ENCODE assay signal across 11 mouse cellular contexts in the genomic region with DNA sequence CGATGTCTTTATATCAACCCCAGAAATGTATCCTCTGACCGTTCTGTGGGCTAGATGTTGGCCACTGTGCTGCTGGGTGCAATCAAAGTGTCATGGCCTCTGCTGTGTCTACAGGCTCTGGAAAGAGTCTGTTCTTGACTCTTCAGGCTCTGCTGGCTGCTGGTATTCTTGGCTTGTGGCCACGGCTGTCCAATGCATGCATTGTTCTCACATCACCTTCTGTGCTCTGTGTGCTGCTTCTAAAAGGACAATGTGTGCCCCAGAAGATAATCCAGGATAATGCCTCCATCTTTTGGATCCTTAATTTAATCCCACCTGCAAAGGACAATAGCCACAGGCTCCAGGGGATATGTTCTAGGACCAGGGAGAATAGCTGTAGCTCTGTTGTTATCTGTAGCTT.
DNase-seq lines count a peak whose midpoint lies in the region; ATAC-seq and TF ChIP-seq lines count a peak whose summit lies in the region.
"Had no signal": no experiment of that assay in that cellular context is flagged by ENCODE, and none has a peak within 500 bp of the region (broad histone marks: within the 10 kb centered on the region; RNA-seq: fewer than 3 reads in every experiment).

No protein-coding gene starts in this region.

- no peak for TF ChIP-seq CTCF in heart, adult 2 months (IDR thresholded peaks at IDR 0.05)
- TF ChIP-seq CTCF in hindbrain, postnatal 0 days (IDR thresholded peaks at IDR 0.05; ENCODE audit: low read depth) = no peak
- no peak for TF ChIP-seq CTCF in liver, postnatal 0 days (IDR thresholded peaks at IDR 0.05; ENCODE audit: low read depth)

- WGBS in kidney, embryonic 15.5 days = 73% methylated on average over 3 of the region's 3 CpGs
- WGBS in heart, adult 2 months = 22% methylated on average over 3 of the region's 3 CpGs
- 44% methylated on average over 3 of the region's 3 CpGs for WGBS in hindbrain, postnatal 0 days
- 75% methylated on average over 3 of the region's 3 CpGs for WGBS in liver, postnatal 0 days (ENCODE audit: insufficient replicate concordance)

- H3K4me2 ChIP-seq in kidney, embryonic 15.5 days = no peak overlapping the region
- H3K4me2 ChIP-seq in hindbrain, postnatal 0 days (ENCODE audit: low read depth, low read length) = no peak overlapping the region
- no peak overlapping the region for H3K4me2 ChIP-seq in liver, postnatal 0 days (ENCODE audit: low read depth, low read length)
- H3K4me2 ChIP-seq: liver, embryonic 13.5 days had no signal

- no peak overlapping the region for H3K9ac ChIP-seq in kidney, embryonic 15.5 days
- no peak overlapping the region for H3K9ac ChIP-seq in heart, adult 2 months (ENCODE audit: low read depth, low read length)
- no peak overlapping the region for H3K9ac ChIP-seq in hindbrain, postnatal 0 days (replicated peaks; ENCODE audit: low read length)
- no peak overlapping the region for H3K9ac ChIP-seq in liver, postnatal 0 days (replicated peaks)
- H3K9ac ChIP-seq: liver, embryonic 13.5 days had no signal

- peaks cover 7% of the 10 kb centered on the region for H3K4me1 ChIP-seq in kidney, embryonic 15.5 days
- peaks cover 16% of the 10 kb centered on the region for H3K4me1 ChIP-seq in heart, adult 2 months (ENCODE audit: control insufficient read depth, insufficient read depth, low read length)
- peaks cover 4% of the 10 kb centered on the region; the same call in 1 of the 2 replicates for H3K4me1 ChIP-seq in hindbrain, postnatal 0 days (ENCODE audit: insufficient read depth, low read length)
- no peaks in the 10 kb centered on the region for H3K4me1 ChIP-seq in liver, postnatal 0 days (ENCODE audit: insufficient read depth)
- H3K4me1 ChIP-seq: liver, embryonic 13.5 days had no signal

- no peaks in the 10 kb centered on the region for H3K27me3 ChIP-seq in kidney, embryonic 15.5 days
- H3K27me3 ChIP-seq in heart, adult 2 months (ENCODE audit: control insufficient read depth, insufficient read depth, low read length) = no peaks in the 10 kb centered on the region
- no peaks in the 10 kb centered on the region for H3K27me3 ChIP-seq in hindbrain, postnatal 0 days (ENCODE audit: insufficient read depth, low read length)
- no peaks in the 10 kb centered on the region for H3K27me3 ChIP-seq in liver, postnatal 0 days (ENCODE audit: insufficient read depth, low read length)
- H3K27me3 ChIP-seq: liver, embryonic 13.5 days had no signal

- H3K4me3 ChIP-seq in kidney, embryonic 15.5 days (replicated peaks) = no peak overlapping the region
- H3K4me3 ChIP-seq in heart, adult 2 months = no peak overlapping the region
- H3K4me3 ChIP-seq in hindbrain, postnatal 0 days (ENCODE audit: low read length) = no peak overlapping the region
- H3K4me3 ChIP-seq in liver, postnatal 0 days (ENCODE audit: low read depth, low read length) = no peak overlapping the region
- H3K4me3 ChIP-seq: liver, embryonic 13.5 days had no signal

- H3K9me3 ChIP-seq in kidney, embryonic 15.5 days (replicated peaks) = no peaks in the 10 kb centered on the region
- no peaks in the 10 kb centered on the region for H3K9me3 ChIP-seq in hindbrain, postnatal 0 days (ENCODE audit: low read length)
- no peaks in the 10 kb centered on the region for H3K9me3 ChIP-seq in liver, postnatal 0 days (ENCODE audit: low read length)
- H3K9me3 ChIP-seq: G1E; liver, embryonic 13.5 days had no signal

- no peaks in the 10 kb centered on the region for H3K36me3 ChIP-seq in kidney, embryonic 15.5 days
- peaks cover 2% of the 10 kb centered on the region; the same call in 1 of the 2 replicates for H3K36me3 ChIP-seq in heart, adult 2 months (ENCODE audit: control insufficient read depth, insufficient read depth, low read length)
- no peaks in the 10 kb centered on the region for H3K36me3 ChIP-seq in hindbrain, postnatal 0 days (ENCODE audit: insufficient read depth, low read length)
- H3K36me3 ChIP-seq in liver, postnatal 0 days (replicated peaks; ENCODE audit: insufficient read depth, low read length) = no peaks in the 10 kb centered on the region
- H3K36me3 ChIP-seq: G1E; liver, embryonic 13.5 days had no signal

- intact Hi-C loops in heart, adult 2 months (cut with DNase I) = no loop called here

- ATAC-seq in kidney, embryonic 15.5 days (replicated peaks; ENCODE audit: low FRiP score) = no peak
- peak; percentile 10; the same call in 1 of the 2 replicates for ATAC-seq in hindbrain, postnatal 0 days
- ATAC-seq in liver, postnatal 0 days = no peak

- 0 out of 2 replicates have a peak, but pooled peaks have one; percentile 37 for TF ChIP-seq POLR2A in heart, adult 2 months (IDR thresholded peaks at IDR 0.05; ENCODE audit: insufficient read depth, low read depth, low read length)

- H3K79me2 ChIP-seq in heart, adult 2 months (replicated peaks; ENCODE audit: control insufficient read depth, insufficient read depth, low read length) = no peaks in the 10 kb centered on the region

- peak; percentile 43 to 53 for DNase-seq in kidney, postnatal 36 days
- peak; percentile 45 for DNase-seq in cerebellum, adult 8-10 months
- peak; percentile 53 to 73 for DNase-seq in heart, adult 2 months
- DNase-seq in hindbrain, postnatal 0 days (ENCODE audit: low spot score) = peak; percentile 41
- DNase-seq in natural killer cell, adult 2 months (ENCODE audit: low spot score in 2 of 2) = no peak
- DNase-seq in liver, postnatal 0 days = no peak
- DNase-seq in adrenal gland, adult (ENCODE audit: inconsistent age in 2 of 2, low spot score in 1 of 2) = no peak
- DNase-seq: liver, embryonic 13.5 days; thymus, postnatal 25 days had no signal

- TF ChIP-seq EP300 in heart, adult 2 months (IDR thresholded peaks at IDR 0.05; ENCODE audit: insufficient read depth, low read depth, low read length) = peak; percentile 79; the same call in 1 of the 2 replicates
- TF ChIP-seq EP300 in liver, postnatal 0 days (IDR thresholded peaks at IDR 0.05; ENCODE audit: low read depth) = no peak

- H3K27ac ChIP-seq in kidney, embryonic 15.5 days = no peak overlapping the region
- peak overlapping the region; percentile 79 for H3K27ac ChIP-seq in heart, adult 2 months
- peak overlapping the region; percentile 74 for H3K27ac ChIP-seq in hindbrain, postnatal 0 days
- no peak overlapping the region for H3K27ac ChIP-seq in liver, postnatal 0 days (ENCODE audit: low read depth)
- H3K27ac ChIP-seq: liver, embryonic 13.5 days had no signal

Comparison
In these comparisons a context has a peak if more than half of its experiments do, and no peak if none do; other contexts are left out.
1. DNase-seq: peak in kidney, postnatal 36 days (2 of 2), cerebellum, adult 8-10 months (single experiment), heart, adult 2 months (2 of 2) and hindbrain, postnatal 0 days (single experiment); none in natural killer cell, adult 2 months (0 of 2), liver, postnatal 0 days (single experiment) and adrenal gland, adult (0 of 2).
2. H3K27ac ChIP-seq: peak in heart, adult 2 months (single experiment) and hindbrain, postnatal 0 days (single experiment); none in kidney, embryonic 15.5 days (single experiment) and liver, postnatal 0 days (single experiment).